Mouse (Mus musculus) myocyte (in vitro differentiated cells): Measurements from ENCODE around the gene Prss40.

ENCODE experiments used
- CEBPB ChIP-seq: IDR thresholded peaks from 2 replicates; pipeline ENCODE4 v1.6.1; 2011; ENCODE audit warnings: mild to moderate bottlenecking, moderate library complexity; ENCODE audit not compliant: poor library complexity, insufficient read depth, severe bottlenecking
- POLR2A ChIP-seq: IDR thresholded peaks from one replicate; pipeline ENCODE4 v1.6.1; 2011; ENCODE audit warnings: low read depth, mild to moderate bottlenecking, control low read depth, moderate library complexity; ENCODE audit not compliant: insufficient read length
- REST ChIP-seq: IDR thresholded peaks from one replicate; pipeline ENCODE4 v1.6.1; 2011; ENCODE audit warnings: mild to moderate bottlenecking, control low read depth, moderate library complexity; ENCODE audit not compliant: insufficient read depth, insufficient read length

- TF ChIP-seq POLR2A (no peak), REST (no peak), CEBPB (no peak)
Observed at GRCm38 (mm10) chr1:34560843-34561242, at the start of gene Prss40.
